Mouse (Mus musculus) stomach, adult 2 months (tissue): ENCODE results near the gene Ykt6. TPM values are rescaled to one million over a fixed set of nuclear protein-coding genes. Genes with fewer than 3 reads are reported as not detected.

Experiments
- polyA plus RNA-seq: library from polyadenylated mRNA; depleted of rRNA; stranded (reverse); fragments of >200 nt; gene quantifications from 2 replicates; pipeline ENCODE4 v1.2.3, GENCODE M21; 2012; rRNA removed

The Ykt6 gene
- polyA plus RNA-seq: 31.5 and 33.7 TPM in 2 replicates

GRCm38 (mm10) chr11:5955546-5956276, at the start of gene Ykt6:
Ykt6 (plus strand) TSS chr11:5955693.

GRCm38 (mm10) chr11:5949586-5950352, 5.7 kb upstream of the Ykt6 start, which contains the start of gene Gck:
Gck (minus strand) TSS chr11:5950081.

Other genes with a start within 250 kb of the Ykt6 start
- gene Mrps24, start 240.0 kb upstream of the Ykt6 start, polyA plus RNA-seq: 283 and 587 TPM in 2 replicates
- 8.8 and 9.2 TPM in 2 replicates for gene Urgcp, start 193.3 kb upstream of the Ykt6 start, polyA plus RNA-seq
- gene Dbnl, start 167.2 kb upstream of the Ykt6 start, polyA plus RNA-seq: 46.6 and 46.7 TPM in 2 replicates
- 10.2 and 10.5 TPM in 2 replicates for gene Pgam2, start 152.0 kb upstream of the Ykt6 start, polyA plus RNA-seq
- 24.3 and 24.6 TPM in 2 replicates for gene Polm, start 117.7 kb upstream of the Ykt6 start, polyA plus RNA-seq
- 26.3 and 26.5 TPM in 2 replicates for gene Aebp1, start 93.7 kb upstream of the Ykt6 start, polyA plus RNA-seq
- 82.9 and 84.1 TPM in 2 replicates for gene Pold2, start 77.4 kb upstream of the Ykt6 start, polyA plus RNA-seq
- 4.4 and 4.5 TPM in 2 replicates for gene Myl7, start 56.9 kb upstream of the Ykt6 start, polyA plus RNA-seq
- 0.31 and 0.57 TPM in 2 replicates for gene Gck, start 5.6 kb upstream of the Ykt6 start, polyA plus RNA-seq
- gene Camk2b, start 110.7 kb downstream of the Ykt6 start, polyA plus RNA-seq: 1.9 and 4.0 TPM in 2 replicates
- gene A730071L15Rik, start 244.3 kb downstream of the Ykt6 start, polyA plus RNA-seq: 0.06 TPM in 1 of 2 replicates, not detected in the other
- gene Nudcd3, start 244.7 kb downstream of the Ykt6 start, polyA plus RNA-seq: 14.1 and 16.8 TPM in 2 replicates